Mouse (Mus musculus): Measurements from ENCODE around the gene Mylpf. TPM values are rescaled to one million over a fixed set of nuclear protein-coding genes. Genes with fewer than 3 reads are reported as not detected.

Mylpf gene
- polyA plus RNA-seq, 1 experiment from 2014 or later = 31.6 TPM

DNA sequence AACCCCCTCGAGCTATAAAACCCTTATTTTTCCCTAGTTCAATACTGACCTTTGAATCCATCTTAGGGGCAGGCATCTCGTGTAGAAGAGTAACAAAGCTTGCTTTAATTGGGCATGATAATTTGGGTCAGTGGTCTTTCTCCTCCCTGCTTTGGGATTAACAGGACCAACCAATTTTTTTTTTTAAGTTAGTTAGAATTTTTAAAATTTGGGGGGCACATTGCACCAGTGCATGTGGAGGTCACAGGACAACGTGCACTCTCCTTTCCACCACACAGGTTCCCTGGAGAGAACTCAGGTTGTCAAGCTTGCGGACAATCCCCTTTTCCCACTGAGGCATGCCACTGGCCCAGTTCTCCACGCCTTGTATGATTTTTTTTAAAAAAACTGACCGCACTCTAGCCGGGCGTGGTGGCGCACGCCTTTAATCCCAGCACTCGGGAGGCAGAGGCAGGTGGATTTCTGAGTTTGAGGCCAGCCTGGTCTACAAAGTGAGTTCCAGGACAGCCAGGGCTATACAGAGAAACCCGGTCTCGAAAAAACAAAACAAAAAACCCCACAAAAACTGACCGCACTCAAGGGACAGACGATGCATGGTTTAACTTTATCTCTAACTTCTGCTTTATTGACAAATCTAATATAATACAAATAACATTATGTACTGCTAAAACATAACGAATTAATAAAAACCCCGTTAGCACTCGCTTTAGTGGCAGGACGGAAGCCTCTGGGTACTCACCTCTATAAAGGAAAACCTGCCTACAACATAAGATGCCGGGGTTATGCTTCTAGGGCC is 23.3 kb downstream of the Mylpf start:
- no peaks in the 10 kb centered on the region for H3K9me3 ChIP-seq (replicated peaks; ENCODE audit: control insufficient read depth, low read length)
- no peaks in the 10 kb centered on the region for H3K27me3 ChIP-seq (ENCODE audit: control insufficient read depth, insufficient read depth, low read length)
- H3K9ac ChIP-seq (ENCODE audit: low read length) = peak overlapping the region; percentile 94
- 4% methylated on average over 20 of the region's 20 CpGs for WGBS
- H3K4me3 ChIP-seq (ENCODE audit: low read length) = peak overlapping the region; percentile 96
- peak overlapping the region; percentile 92 for H3K4me2 ChIP-seq (ENCODE audit: low read depth, low read length)
- H3K4me1 ChIP-seq (ENCODE audit: control insufficient read depth, insufficient read depth, low read length) = peaks cover 24% of the 10 kb centered on the region
- peaks cover 25% of the 10 kb centered on the region for H3K36me3 ChIP-seq (ENCODE audit: control insufficient read depth, insufficient read depth)
- ATAC-seq (replicated peaks; ENCODE audit: extremely low read depth, insufficient read depth, low FRiP score) = no peak
- peak overlapping the region; percentile 99 for H3K27ac ChIP-seq (ENCODE audit: low read length)

- H3K4me3 ChIP-seq (ENCODE audit: low read length) = peak within 1 kb of the TSS; percentile 96
- peak within 1 kb of the TSS; percentile 99 for H3K27ac ChIP-seq (ENCODE audit: low read length)
- peak; percentile 87 for ATAC-seq (replicated peaks; ENCODE audit: extremely low read depth, insufficient read depth, low FRiP score)
- H3K36me3 ChIP-seq (ENCODE audit: control insufficient read depth, insufficient read depth) = peaks cover 31% of the 10 kb centered on the region
- peak within 1 kb of the TSS; percentile 94 for H3K9ac ChIP-seq (ENCODE audit: low read length)
- H3K4me2 ChIP-seq (ENCODE audit: low read depth, low read length) = peak within 1 kb of the TSS; percentile 92
- H3K4me1 ChIP-seq (ENCODE audit: control insufficient read depth, insufficient read depth, low read length) = peaks cover 24% of the 10 kb centered on the region
- no peaks in the 10 kb centered on the region for H3K9me3 ChIP-seq (replicated peaks; ENCODE audit: control insufficient read depth, low read length)
- no peaks in the 10 kb centered on the region for H3K27me3 ChIP-seq (ENCODE audit: control insufficient read depth, insufficient read depth, low read length)
- WGBS = under 1% methylated on average over 64 of the region's 64 CpGs
Observed at GRCm38 (mm10) chr7:127232622-127233367, 24.1 kb downstream of the Mylpf start, which contains the start of the genes Zfp553 and Sept1. Zfp553 (plus strand) TSS chr7:127233061. Sept1 (minus strand) TSS chr7:127233130.

DNA sequence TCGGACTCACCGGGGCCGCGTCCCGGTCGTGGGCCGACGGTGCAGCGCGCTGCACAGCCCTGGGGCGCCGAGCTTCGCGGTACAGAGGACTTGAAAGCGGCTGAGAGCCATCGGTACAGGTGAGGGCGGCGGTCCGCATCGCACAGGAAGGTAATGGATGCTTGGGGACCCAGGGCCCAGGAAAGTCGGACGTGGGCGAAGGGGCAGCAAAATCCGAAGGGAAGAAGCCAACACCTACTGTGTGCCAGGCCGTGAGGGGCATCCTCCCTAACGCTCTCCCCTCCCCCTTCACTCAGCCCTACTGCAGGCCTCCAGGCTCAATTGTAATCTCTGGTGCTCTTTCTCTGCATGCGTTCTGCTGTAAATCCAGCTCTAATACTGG is 24.7 kb downstream of the Mylpf start:
- no peaks in the 10 kb centered on the region for H3K9me3 ChIP-seq (replicated peaks; ENCODE audit: control insufficient read depth, low read length)
- peak overlapping the region; percentile 92 for H3K4me2 ChIP-seq (ENCODE audit: low read depth, low read length)
- H3K27ac ChIP-seq (ENCODE audit: low read length) = peak overlapping the region; percentile 99
- peak; percentile 16 for ATAC-seq (replicated peaks; ENCODE audit: extremely low read depth, insufficient read depth, low FRiP score)
- no peaks in the 10 kb centered on the region for H3K27me3 ChIP-seq (ENCODE audit: control insufficient read depth, insufficient read depth, low read length)
- under 1% methylated on average over 27 of the region's 27 CpGs for WGBS
- H3K4me3 ChIP-seq (ENCODE audit: low read length) = peak overlapping the region; percentile 96
- peaks cover 37% of the 10 kb centered on the region for H3K36me3 ChIP-seq (ENCODE audit: control insufficient read depth, insufficient read depth)
- peaks cover 24% of the 10 kb centered on the region for H3K4me1 ChIP-seq (ENCODE audit: control insufficient read depth, insufficient read depth, low read length)
- peak overlapping the region; percentile 94 for H3K9ac ChIP-seq (ENCODE audit: low read length)

- Histone ChIP-seq H3K27me3 (ENCODE audit: control insufficient read depth, insufficient read depth, low read length) (no peaks in the 10 kb centered on the region), H3K4me3 (ENCODE audit: low read length) (peak overlapping the region; percentile 96), H3K4me1 (ENCODE audit: control insufficient read depth, insufficient read depth, low read length) (peaks cover 24% of the 10 kb centered on the region), H3K4me2 (ENCODE audit: low read depth, low read length) (peak overlapping the region; percentile 92), H3K9me3 (replicated peaks; ENCODE audit: control insufficient read depth, low read length) (no peaks in the 10 kb centered on the region), H3K9ac (ENCODE audit: low read length) (peak overlapping the region; percentile 94), H3K36me3 (ENCODE audit: control insufficient read depth, insufficient read depth) (peaks cover 41% of the 10 kb centered on the region), H3K27ac (ENCODE audit: low read length) (peak overlapping the region; percentile 99)
- no peak for ATAC-seq (replicated peaks; ENCODE audit: extremely low read depth, insufficient read depth, low FRiP score)
- WGBS = 3% methylated on average over 9 of the region's 9 CpGs
Observed at GRCm38 (mm10) chr7:127233765-127234164, 25.1 kb downstream of the Mylpf start.

DNA sequence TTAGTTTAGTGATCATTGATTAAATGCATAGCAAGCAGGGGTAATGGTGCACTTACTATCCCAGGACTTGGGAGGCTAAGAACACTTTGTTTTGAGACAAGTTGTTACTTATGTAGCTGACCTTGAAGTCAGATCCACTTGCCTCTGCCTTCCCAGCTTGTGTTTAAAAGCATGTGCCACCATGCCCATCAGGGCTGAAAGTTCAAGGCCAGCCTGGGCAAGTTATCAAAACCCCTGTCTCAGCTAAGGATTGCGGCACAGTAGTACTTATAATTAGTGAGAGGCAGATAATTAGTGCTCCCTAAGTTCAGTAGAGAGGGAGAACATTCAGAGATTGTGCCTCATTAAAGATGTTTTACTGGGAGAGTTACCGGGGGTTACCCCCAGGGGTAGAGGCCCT is 26.1 kb downstream of the Mylpf start:
- no peak overlapping the region for H3K27ac ChIP-seq (ENCODE audit: low read length)
- no peak overlapping the region for H3K4me2 ChIP-seq (ENCODE audit: low read depth, low read length)
- H3K4me3 ChIP-seq (ENCODE audit: low read length) = no peak overlapping the region
- no peak overlapping the region for H3K9ac ChIP-seq (ENCODE audit: low read length)
- H3K27me3 ChIP-seq (ENCODE audit: control insufficient read depth, insufficient read depth, low read length) = no peaks in the 10 kb centered on the region
- ATAC-seq (replicated peaks; ENCODE audit: extremely low read depth, insufficient read depth, low FRiP score) = no peak
- H3K4me1 ChIP-seq (ENCODE audit: control insufficient read depth, insufficient read depth, low read length) = peaks cover 24% of the 10 kb centered on the region
- no peaks in the 10 kb centered on the region for H3K9me3 ChIP-seq (replicated peaks; ENCODE audit: control insufficient read depth, low read length)
- WGBS = 95% methylated on average over 2 of the region's 2 CpGs
- peaks cover 41% of the 10 kb centered on the region for H3K36me3 ChIP-seq (ENCODE audit: control insufficient read depth, insufficient read depth)

DNA sequence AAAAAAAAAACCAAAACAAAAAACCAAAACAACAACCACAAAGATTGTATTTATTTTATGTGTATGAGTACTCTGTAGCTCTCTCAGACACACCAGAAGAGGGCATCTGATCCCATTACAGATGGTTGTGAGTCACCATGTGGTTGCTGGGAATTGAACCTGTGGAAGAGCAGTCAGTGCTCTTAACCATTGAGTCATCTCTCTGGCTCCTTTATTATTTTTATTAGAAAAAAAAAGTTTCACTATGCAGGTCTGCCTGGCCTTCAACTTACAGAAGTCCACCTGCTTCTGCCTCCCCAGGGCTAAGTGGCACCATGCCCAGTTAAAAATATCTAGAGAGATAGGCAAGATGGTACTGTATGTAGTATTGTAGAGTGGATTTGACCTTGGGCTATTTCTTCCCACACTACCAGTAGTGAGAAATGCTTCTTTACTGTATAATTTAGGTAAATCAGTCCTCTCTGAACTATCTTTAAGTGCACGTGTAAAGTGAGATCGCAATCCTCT is 34.7 kb downstream of the Mylpf start:
- no peak for ATAC-seq (replicated peaks; ENCODE audit: extremely low read depth, insufficient read depth, low FRiP score)
- WGBS = 22% methylated on average over 2 of the region's 2 CpGs

DNA sequence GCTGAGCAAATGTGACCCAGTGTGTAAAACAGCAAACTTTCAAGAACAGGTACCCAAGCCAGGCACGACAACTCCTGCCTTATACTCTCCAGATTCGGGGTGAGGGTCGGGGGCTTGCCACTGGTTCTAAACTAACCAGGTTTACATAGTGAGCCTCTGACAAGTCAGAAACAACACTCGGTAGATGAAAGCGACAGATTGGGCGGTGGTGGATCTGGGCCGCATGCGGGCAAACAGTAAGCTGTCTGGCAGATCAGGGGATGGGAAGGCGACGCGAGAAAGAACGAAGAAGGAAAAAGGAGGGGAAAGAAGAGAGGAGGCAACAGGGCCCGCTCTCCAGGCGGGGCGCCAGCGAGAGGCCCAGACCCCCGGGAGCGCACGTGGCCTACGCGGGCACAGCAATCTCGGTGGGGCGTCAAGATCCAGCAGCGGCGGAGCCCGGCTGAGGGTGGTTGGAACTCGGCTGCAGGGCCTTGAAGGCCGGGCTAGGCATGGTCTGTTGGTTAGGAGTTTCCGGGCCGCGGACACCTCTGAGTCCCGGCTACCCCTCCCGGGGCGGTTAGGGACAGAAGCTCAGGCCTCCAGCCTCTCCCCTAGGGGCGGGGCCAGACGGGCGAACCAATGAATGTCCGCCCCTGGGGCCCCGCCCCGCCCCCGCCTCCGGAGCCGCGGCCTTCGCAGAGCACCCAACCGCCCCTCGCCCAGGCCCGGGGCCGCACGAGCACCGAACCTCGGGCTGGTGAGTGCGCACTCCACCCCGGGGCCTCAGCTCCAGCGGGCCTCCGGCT is 35.4 kb downstream of the Mylpf start, which contains the start of gene Zfp771:
Gene Zfp771, plus strand, starts transcription at position 405 of the 788 bp plus-strand sequence.
- peak; percentile 97 for ATAC-seq (replicated peaks; ENCODE audit: extremely low read depth, insufficient read depth, low FRiP score)
- Histone ChIP-seq H3K4me3 (ENCODE audit: low read length) (peak within 1 kb of the TSS; percentile 95), H3K27ac (ENCODE audit: low read length) (peak within 1 kb of the TSS; percentile 93), H3K4me1 (ENCODE audit: control insufficient read depth, insufficient read depth, low read length) (peaks cover 21% of the 10 kb centered on the region), H3K27me3 (ENCODE audit: control insufficient read depth, insufficient read depth, low read length) (no peaks in the 10 kb centered on the region), H3K9ac (ENCODE audit: low read length) (peak within 1 kb of the TSS; percentile 97), H3K9me3 (replicated peaks; ENCODE audit: control insufficient read depth, low read length) (no peaks in the 10 kb centered on the region), H3K4me2 (ENCODE audit: low read depth, low read length) (peak within 1 kb of the TSS; percentile 92), H3K36me3 (ENCODE audit: control insufficient read depth, insufficient read depth) (peaks cover 1% of the 10 kb centered on the region)
- 1% methylated on average over 56 of the region's 56 CpGs for WGBS

More for the DNA sequence above, 34.7 kb downstream of the Mylpf start:
- peak overlapping the region; percentile 95 for H3K4me3 ChIP-seq (ENCODE audit: low read length)
- H3K4me2 ChIP-seq (ENCODE audit: low read depth, low read length) = peak overlapping the region; percentile 92
- peaks cover 8% of the 10 kb centered on the region for H3K36me3 ChIP-seq (ENCODE audit: control insufficient read depth, insufficient read depth)
- no peaks in the 10 kb centered on the region for H3K27me3 ChIP-seq (ENCODE audit: control insufficient read depth, insufficient read depth, low read length)
- peak overlapping the region; percentile 97 for H3K9ac ChIP-seq (ENCODE audit: low read length)
- peak overlapping the region; percentile 93 for H3K27ac ChIP-seq (ENCODE audit: low read length)
- H3K4me1 ChIP-seq (ENCODE audit: control insufficient read depth, insufficient read depth, low read length) = peaks cover 21% of the 10 kb centered on the region
- no peaks in the 10 kb centered on the region for H3K9me3 ChIP-seq (replicated peaks; ENCODE audit: control insufficient read depth, low read length)

- no peaks in the 10 kb centered on the region; the same call in none of the 2 replicates for H3K36me3 ChIP-seq (ENCODE audit: control insufficient read depth, insufficient read depth)
- H3K27ac ChIP-seq (ENCODE audit: low read length) = peak overlapping the region; percentile 93
- 10% methylated on average over 33 of the region's 33 CpGs for WGBS
- H3K9me3 ChIP-seq (replicated peaks; ENCODE audit: control insufficient read depth, low read length) = no peaks in the 10 kb centered on the region
- H3K4me2 ChIP-seq (ENCODE audit: low read depth, low read length) = peak overlapping the region; percentile 92
- peak overlapping the region; percentile 95 for H3K4me3 ChIP-seq (ENCODE audit: low read length)
- peak overlapping the region; percentile 97 for H3K9ac ChIP-seq (ENCODE audit: low read length)
- peaks cover 21% of the 10 kb centered on the region for H3K4me1 ChIP-seq (ENCODE audit: control insufficient read depth, insufficient read depth, low read length)
- peak; percentile 68 for ATAC-seq (replicated peaks; ENCODE audit: extremely low read depth, insufficient read depth, low FRiP score)
- no peaks in the 10 kb centered on the region for H3K27me3 ChIP-seq (ENCODE audit: control insufficient read depth, insufficient read depth, low read length)
Observed at GRCm38 (mm10) chr7:127244658-127245510, 36.2 kb downstream of the Mylpf start.

All from heart, embryonic 16.5 days (tissue).